In the genomic region with DNA sequence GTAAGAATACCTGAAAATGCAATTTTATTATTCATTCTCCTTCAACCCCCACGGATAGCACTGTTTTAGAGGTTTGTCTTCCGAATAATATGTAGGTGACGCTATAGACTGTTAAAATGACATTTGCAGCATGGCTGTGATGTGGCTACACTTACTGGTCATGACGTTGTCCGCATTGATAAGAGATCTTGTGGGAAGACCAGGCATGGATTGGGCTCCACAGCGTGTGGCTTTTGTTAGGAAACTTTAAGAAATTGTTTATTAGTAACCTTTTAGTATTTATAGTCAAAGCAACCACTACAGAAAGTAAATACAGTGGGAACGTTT, we compare ENCODE assay signal across 9 mouse cellular contexts. TPM values are rescaled to one million over a fixed set of nuclear protein-coding genes. Genes with fewer than 3 reads are reported as not detected.
DNase-seq lines count a peak whose midpoint lies in the region; ATAC-seq and TF ChIP-seq lines count a peak whose summit lies in the region.
"Had no signal": no experiment of that assay in that cellular context is flagged by ENCODE, and none has a peak within 500 bp of the region (broad histone marks: within the 10 kb centered on the region; RNA-seq: fewer than 3 reads in every experiment).

No protein-coding gene starts in this region.

- under 1% methylated on average over 7 of the region's 7 CpGs for WGBS in embryonic facial prominence, embryonic 13.5 days
- WGBS in hindbrain, postnatal 0 days: 2% methylated on average over 7 of the region's 7 CpGs
- 1% methylated on average over 7 of the region's 7 CpGs for WGBS in midbrain, embryonic 15.5 days

- no peak for ATAC-seq in embryonic facial prominence, embryonic 13.5 days (ENCODE audit: insufficient number of reproducible peaks, insufficient read depth, low FRiP score, low TSS enrichment, low read depth)
- peak; percentile 33 for ATAC-seq in hindbrain, postnatal 0 days
- ATAC-seq in midbrain, embryonic 15.5 days (replicated peaks): no peak
- ATAC-seq: Patski had no signal

- H3K9me3 ChIP-seq in embryonic facial prominence, embryonic 13.5 days: no peaks in the 10 kb centered on the region
- no peaks in the 10 kb centered on the region for H3K9me3 ChIP-seq in hindbrain, postnatal 0 days (ENCODE audit: low read length)
- H3K9me3 ChIP-seq in midbrain, embryonic 15.5 days: no peaks in the 10 kb centered on the region

- peak; percentile 4 for DNase-seq in kidney, adult 11 months
- no peak for DNase-seq in kidney, postnatal 36 days
- DNase-seq in hindbrain, postnatal 0 days (ENCODE audit: low spot score): peak; percentile 66
- no peak for DNase-seq in ovary, adult 18-20 months (ENCODE audit: low spot score)
- DNase-seq in retina, postnatal 1 day: no peak
- no peak for DNase-seq in cerebellum, postnatal 14 days

- no peak; the same call in 1 of the 2 replicates for TF ChIP-seq CTCF in hindbrain, postnatal 0 days (IDR thresholded peaks at IDR 0.05; ENCODE audit: low read depth)

- peaks cover 37% of the 10 kb centered on the region for H3K4me1 ChIP-seq in embryonic facial prominence, embryonic 13.5 days
- no peaks in the 10 kb centered on the region for H3K4me1 ChIP-seq in hindbrain, postnatal 0 days (ENCODE audit: insufficient read depth, low read length)
- peaks cover 32% of the 10 kb centered on the region for H3K4me1 ChIP-seq in midbrain, embryonic 15.5 days

- H3K4me3 ChIP-seq in embryonic facial prominence, embryonic 13.5 days: peak overlapping the region; percentile 80
- H3K4me3 ChIP-seq in hindbrain, postnatal 0 days (ENCODE audit: low read length): peak overlapping the region; percentile 60
- H3K4me3 ChIP-seq in midbrain, embryonic 15.5 days: peak overlapping the region; percentile 77

- H3K27me3 ChIP-seq in embryonic facial prominence, embryonic 13.5 days: no peaks in the 10 kb centered on the region
- no peaks in the 10 kb centered on the region for H3K27me3 ChIP-seq in hindbrain, postnatal 0 days (ENCODE audit: insufficient read depth, low read length)
- no peaks in the 10 kb centered on the region for H3K27me3 ChIP-seq in midbrain, embryonic 15.5 days (replicated peaks)
- H3K27me3 ChIP-seq: Patski had no signal

- H3K36me3 ChIP-seq in embryonic facial prominence, embryonic 13.5 days: peaks cover 11% of the 10 kb centered on the region
- no peaks in the 10 kb centered on the region for H3K36me3 ChIP-seq in hindbrain, postnatal 0 days (ENCODE audit: insufficient read depth, low read length)
- H3K36me3 ChIP-seq in midbrain, embryonic 15.5 days (replicated peaks): no peaks in the 10 kb centered on the region

- peak overlapping the region; percentile 89 for H3K4me2 ChIP-seq in embryonic facial prominence, embryonic 13.5 days
- peak overlapping the region; percentile 99 for H3K4me2 ChIP-seq in hindbrain, postnatal 0 days (ENCODE audit: low read depth, low read length)
- peak overlapping the region; percentile 99 for H3K4me2 ChIP-seq in midbrain, embryonic 15.5 days

- H3K27ac ChIP-seq in embryonic facial prominence, embryonic 13.5 days: peak overlapping the region; percentile 97
- H3K27ac ChIP-seq in hindbrain, postnatal 0 days: peak overlapping the region; percentile 72
- H3K27ac ChIP-seq in midbrain, embryonic 15.5 days: peak overlapping the region; percentile 85

- peak overlapping the region; percentile 79 for H3K9ac ChIP-seq in embryonic facial prominence, embryonic 13.5 days
- peak overlapping the region; percentile 63 for H3K9ac ChIP-seq in hindbrain, postnatal 0 days (replicated peaks; ENCODE audit: low read length)
- H3K9ac ChIP-seq in midbrain, embryonic 15.5 days: peak overlapping the region; percentile 69; the same call in 1 of the 2 replicates

RNA-seq across cellular contexts. Expression of gene Samd4, which starts 2.7 kb away (rescaled TPM):
- polyA plus RNA-seq in embryonic facial prominence, embryonic 13.5 days (2015; fragmentation: Nextera tagmentation; extraction: Ambion mirVana): 10.2 and 12.3 TPM in 2 replicates
- total RNA-seq in hindbrain, postnatal 0 days (2014; rRNA removed): 14.3 and 14.7 TPM in 2 replicates
- polyA plus RNA-seq in hindbrain, postnatal 0 days (2015; fragmentation: Nextera tagmentation; extraction: Ambion mirVana): 4.4 and 4.9 TPM in 2 replicates
- polyA plus RNA-seq in midbrain, embryonic 15.5 days (2015; fragmentation: Nextera tagmentation; extraction: Ambion mirVana): 4.2 and 4.5 TPM in 2 replicates

RNA-seq across cellular contexts. Expression of gene Cgrrf1, which starts 53.5 kb away (rescaled TPM):
- polyA plus RNA-seq in embryonic facial prominence, embryonic 13.5 days (2015; fragmentation: Nextera tagmentation; extraction: Ambion mirVana): 20.1 and 23.5 TPM in 2 replicates
- total RNA-seq in hindbrain, postnatal 0 days (2014; rRNA removed): 10.2 and 24.9 TPM in 2 replicates
- polyA plus RNA-seq in hindbrain, postnatal 0 days (2015; fragmentation: Nextera tagmentation; extraction: Ambion mirVana): 27.6 and 33.0 TPM in 2 replicates
- 17.9 and 20.1 TPM in 2 replicates for polyA plus RNA-seq in midbrain, embryonic 15.5 days (2015; fragmentation: Nextera tagmentation; extraction: Ambion mirVana)

Comparison
In these comparisons a context has a peak if more than half of its experiments do, and no peak if none do; other contexts are left out.
1. DNase-seq: peak in kidney, adult 11 months (single experiment) and hindbrain, postnatal 0 days (single experiment); none in kidney, postnatal 36 days (0 of 2), ovary, adult 18-20 months (single experiment), retina, postnatal 1 day (single experiment) and cerebellum, postnatal 14 days (0 of 2).
2. Peak in every context shown above with its lines, with median percentiles within 50 percentile points of each other: H3K27ac ChIP-seq, H3K4me2 ChIP-seq, H3K4me3 ChIP-seq and H3K9ac ChIP-seq.